Mouse (Mus musculus) neural tube, embryonic 11.5 days (tissue): ENCODE data around the gene 4930442H23Rik. TPM values are rescaled to one million over a fixed set of nuclear protein-coding genes. Genes with fewer than 3 reads are reported as not detected.

Source experiments
- ATAC-seq: fragments of 200-750 bp; cut with Nextera tagmentation; 2 replicates; pipeline ENCODE4 v1.8.0; 2017; ENCODE audit warnings: moderate number of reproducible peaks, mild to moderate bottlenecking, moderate TSS enrichment, moderate library complexity; ENCODE audit not compliant: insufficient read depth, low FRiP score, low TSS enrichment
- DNase-seq: peaks from one replicate; pipeline ENCODE4 v3.0.0-alpha.2; 2015; ENCODE audit warnings: low spot score
- H3K27ac ChIP-seq: fragments of 300-500 bp; sonication (generic); 2 replicates; pipeline ENCODE4 v1.5.1; 2014; ENCODE audit warnings: low read depth, mild to moderate bottlenecking, low read length
- H3K27me3 ChIP-seq: fragments of 300-500 bp; sonication (generic); 2 replicates; pipeline ENCODE4 v1.6.1; 2014; ENCODE audit warnings: mild to moderate bottlenecking, low read length, mixed read lengths; ENCODE audit not compliant: control insufficient read depth, insufficient read depth
- H3K36me3 ChIP-seq: fragments of 300-500 bp; sonication (generic); 2 replicates; pipeline ENCODE4 v1.6.1; 2014; ENCODE audit warnings: mild to moderate bottlenecking, low read length, moderate library complexity, mixed read lengths; ENCODE audit not compliant: control insufficient read depth, insufficient read depth
- H3K4me1 ChIP-seq: fragments of 300-500 bp; sonication (generic); 2 replicates; pipeline ENCODE4 v1.6.1; 2014; ENCODE audit warnings: low read length, mixed read lengths; ENCODE audit not compliant: control insufficient read depth, insufficient read depth
- H3K4me2 ChIP-seq: fragments of 300-500 bp; sonication (generic); 2 replicates; pipeline ENCODE4 v1.6.1; 2014; ENCODE audit warnings: low read depth, mild to moderate bottlenecking, moderate library complexity
- H3K4me3 ChIP-seq: fragments of 300-500 bp; sonication (generic); 2 replicates; pipeline ENCODE4 v1.5.1; 2014; ENCODE audit warnings: low read depth, low read length
- H3K9ac ChIP-seq: fragments of 300-500 bp; sonication (generic); 2 replicates; pipeline ENCODE4 v1.6.1; 2014; ENCODE audit warnings: mild to moderate bottlenecking, low read length
- H3K9me3 ChIP-seq: fragments of 300-500 bp; sonication (generic); 2 replicates; pipeline ENCODE4 v1.6.1; 2016; ENCODE audit warnings: low read length; ENCODE audit not compliant: control insufficient read depth
- WGBS: fragments of 180-500 bp; shearing (Covaris S2); extraction: QIAGEN DNeasy Blood & Tissue Kit; methylation state at CpG from one replicate; pipeline ENCODE4 v1.1.7; 2014; 5-methylcytosine and 5-hydroxymethylcytosine counted together
- polyA plus RNA-seq: library from polyadenylated mRNA; unstranded; fragments of >200 nt; fragmentation: Nextera tagmentation; extraction: Ambion mirVana; gene quantifications from 2 replicates; pipeline ENCODE4 v1.2.1, GENCODE M21; 2014

The 4930442H23Rik gene
- polyA plus RNA-seq, 1 experiment from 2014 or later, result not detected

- Histone ChIP-seq H3K36me3 (no peaks in the 10 kb centered on the region), H3K27ac (no peak overlapping the region), H3K4me1 (no peaks in the 10 kb centered on the region), H3K4me3 (no peak overlapping the region), H3K9ac (no peak overlapping the region), H3K27me3 (peaks cover 8% of the 10 kb centered on the region), H3K4me2 (no peak overlapping the region), H3K9me3 (no peaks in the 10 kb centered on the region)
- ATAC-seq, result no peak
- no peak for DNase-seq
- WGBS, result 75% methylated on average over 20 of the region's 20 CpGs
Observed at GRCm38 (mm10) chr10:81200605-81201287, 17.1 kb upstream of the 4930442H23Rik start.

GRCm38 (mm10) chr10:81200141-81200540 is 16.5 kb upstream of the 4930442H23Rik start:
- no peak overlapping the region for H3K4me3 ChIP-seq
- no peaks in the 10 kb centered on the region for H3K9me3 ChIP-seq
- 83% methylated on average over 13 of the region's 13 CpGs for WGBS
- H3K27me3 ChIP-seq, result peaks cover 12% of the 10 kb centered on the region
- no peaks in the 10 kb centered on the region for H3K36me3 ChIP-seq
- H3K4me1 ChIP-seq, result no peaks in the 10 kb centered on the region
- ATAC-seq (no peak), DNase-seq (no peak)
- H3K27ac ChIP-seq, result no peak overlapping the region
- H3K9ac ChIP-seq, result no peak overlapping the region
- H3K4me2 ChIP-seq, result no peak overlapping the region

GRCm38 (mm10) chr10:81198990-81199389 is 15.3 kb upstream of the 4930442H23Rik start:
- H3K9ac ChIP-seq, result 0 out of 2 replicates have a peak overlapping the region, but pooled peaks have one; percentile 18
- ATAC-seq (no peak), DNase-seq (no peak)
- no peaks in the 10 kb centered on the region for H3K9me3 ChIP-seq
- no peak overlapping the region for H3K4me2 ChIP-seq
- no peak overlapping the region for H3K4me3 ChIP-seq
- H3K4me1 ChIP-seq, result no peaks in the 10 kb centered on the region
- H3K36me3 ChIP-seq, result no peaks in the 10 kb centered on the region
- peaks cover 21% of the 10 kb centered on the region for H3K27me3 ChIP-seq
- WGBS, result 85% methylated on average over 6 of the region's 6 CpGs
- H3K27ac ChIP-seq, result no peak overlapping the region

- H3K9me3 ChIP-seq, result no peaks in the 10 kb centered on the region
- no peak overlapping the region for H3K27ac ChIP-seq
- no peaks in the 10 kb centered on the region for H3K36me3 ChIP-seq
- peaks cover 1% of the 10 kb centered on the region; the same call in 1 of the 2 replicates for H3K4me1 ChIP-seq
- H3K27me3 ChIP-seq, result peaks cover 26% of the 10 kb centered on the region
- no peak overlapping the region for H3K9ac ChIP-seq
- no peak overlapping the region for H3K4me2 ChIP-seq
- ATAC-seq (no peak), DNase-seq (peak; percentile 58)
- whole genome bisulfite sequencing, result 3% methylated on average over 9 of the region's 9 CpGs
- no peak overlapping the region for H3K4me3 ChIP-seq
Observed at GRCm38 (mm10) chr10:81198230-81198629, 14.6 kb upstream of the 4930442H23Rik start.

GRCm38 (mm10) chr10:81197305-81197704 is 13.7 kb upstream of the 4930442H23Rik start:
- Histone ChIP-seq H3K36me3 (no peaks in the 10 kb centered on the region), H3K9ac (no peak overlapping the region), H3K4me1 (peaks cover 7% of the 10 kb centered on the region), H3K27ac (no peak overlapping the region), H3K27me3 (peaks cover 26% of the 10 kb centered on the region), H3K4me2 (no peak overlapping the region), H3K9me3 (no peaks in the 10 kb centered on the region), H3K4me3 (no peak overlapping the region)
- ATAC-seq (no peak), DNase-seq (no peak)
- 54% methylated on average over 6 of the region's 6 CpGs for WGBS

GRCm38 (mm10) chr10:81196470-81197065 is 12.9 kb upstream of the 4930442H23Rik start:
- Histone ChIP-seq H3K36me3 (no peaks in the 10 kb centered on the region), H3K9ac (no peak overlapping the region), H3K4me1 (peaks cover 13% of the 10 kb centered on the region), H3K9me3 (no peaks in the 10 kb centered on the region), H3K27ac (no peak overlapping the region), H3K27me3 (peaks cover 26% of the 10 kb centered on the region), H3K4me2 (no peak overlapping the region), H3K4me3 (no peak overlapping the region)
- WGBS, result 64% methylated on average over 11 of the region's 11 CpGs
- DNase-seq, result no peak
- no peak for ATAC-seq

- peaks cover 26% of the 10 kb centered on the region for H3K27me3 ChIP-seq
- DNase-seq, result no peak
Observed at GRCm38 (mm10) chr10:81195300-81195699, 11.7 kb upstream of the 4930442H23Rik start.

GRCm38 (mm10) chr10:81193991-81194774 is 10.5 kb upstream of the 4930442H23Rik start:
- Histone ChIP-seq H3K27ac (no peak overlapping the region), H3K9me3 (no peaks in the 10 kb centered on the region), H3K4me3 (no peak overlapping the region), H3K36me3 (no peaks in the 10 kb centered on the region), H3K4me1 (peaks cover 13% of the 10 kb centered on the region), H3K27me3 (peaks cover 26% of the 10 kb centered on the region), H3K9ac (no peak overlapping the region), H3K4me2 (no peak overlapping the region)
- ATAC-seq (no peak), DNase-seq (no peak)
- 20% methylated on average over 37 of the region's 37 CpGs for WGBS

More at GRCm38 (mm10) chr10:81195300-81195699, 11.7 kb upstream of the 4930442H23Rik start:
- Histone ChIP-seq H3K4me3 (no peak overlapping the region), H3K4me1 (peaks cover 13% of the 10 kb centered on the region), H3K4me2 (no peak overlapping the region), H3K9me3 (no peaks in the 10 kb centered on the region), H3K9ac (no peak overlapping the region), H3K36me3 (no peaks in the 10 kb centered on the region), H3K27ac (no peak overlapping the region)
- no peak for ATAC-seq
- WGBS, result 71% methylated on average over 4 of the region's 4 CpGs
